Mouse (Mus musculus) liver, embryonic 13.5 days (tissue): ENCODE measurements around the gene Gns. TPM values are rescaled to one million over a fixed set of nuclear protein-coding genes. Genes with fewer than 3 reads are reported as not detected.

Experiments
- polyA plus RNA-seq: library from polyadenylated mRNA; unstranded; fragments of >200 nt; fragmentation: Nextera tagmentation; extraction: Ambion mirVana; gene quantifications from 2 replicates; pipeline ENCODE4 v1.2.1, GENCODE M21; 2015

The Gns gene
- polyA plus RNA-seq, 1 experiment from 2014 or later: 13.0 TPM

Other genes starting within 250 kb of the Gns start
- gene Tbc1d30, start 13.8 kb upstream of the Gns start, polyA plus RNA-seq: 0.14 and 0.15 TPM in 2 replicates
- 7.4 and 9.5 TPM in 2 replicates for gene Rassf3, start 111.3 kb downstream of the Gns start, polyA plus RNA-seq
- 18.4 and 22.7 TPM in 2 replicates for gene Tbk1, start 221.7 kb downstream of the Gns start, polyA plus RNA-seq